ENCODE assay signal across 18 mouse cellular contexts in the genomic region with DNA sequence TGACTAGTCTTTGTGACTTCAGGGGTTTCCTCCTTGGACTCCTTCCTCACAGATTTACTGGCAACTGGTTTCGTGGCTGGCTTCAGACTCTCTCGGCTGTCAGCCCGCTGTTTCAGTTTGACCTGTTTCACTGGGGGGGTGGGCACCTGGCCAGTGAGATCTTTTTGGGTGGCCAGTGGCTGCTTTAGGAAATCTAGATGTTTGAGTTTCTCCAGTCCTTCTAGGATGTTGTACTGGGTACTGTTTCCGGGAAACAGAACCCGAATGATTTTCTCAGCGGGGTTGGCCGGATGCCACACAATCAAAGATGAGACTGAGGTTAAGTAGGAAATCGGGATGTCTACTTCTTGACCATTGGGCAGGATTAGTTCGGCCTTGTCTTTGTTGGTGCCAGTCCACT.
"Had no signal": no experiment of that assay in that cellular context is flagged by ENCODE, and none has a peak within 500 bp of the region (broad histone marks: within the 10 kb centered on the region; RNA-seq: fewer than 3 reads in every experiment).

No protein-coding gene starts in this region.

- DNase-seq: kidney, adult 9 months; kidney, postnatal 10 days; kidney, postnatal 4 days; lung, embryonic 14.5 days; lung, postnatal 14 days; right cerebral cortex, adult 18-20 months; spleen, adult 18-20 months; thymus, adult 18-20 months; thymus, postnatal 14 days had no signal

- H3K4me2 ChIP-seq: liver, embryonic 11.5 days; liver, embryonic 15.5 days; lung, embryonic 14.5 days; midbrain, embryonic 11.5 days; midbrain, embryonic 15.5 days; neural tube, embryonic 13.5 days had no signal

- H3K9ac ChIP-seq: liver, embryonic 15.5 days; lung, embryonic 14.5 days; midbrain, embryonic 15.5 days; neural tube, embryonic 13.5 days had no signal

- H3K9me3 ChIP-seq: limb, embryonic 10.5 days; liver, embryonic 15.5 days; midbrain, embryonic 15.5 days; neural tube, embryonic 13.5 days had no signal

- ATAC-seq: midbrain, embryonic 15.5 days had no signal

- H3K36me3 ChIP-seq: liver, embryonic 15.5 days had no signal

- H3K4me3 ChIP-seq: layer of hippocampus, adult 2 months; limb, embryonic 10.5 days; liver, embryonic 15.5 days; megakaryocyte, embryonic 14.5 days; midbrain, embryonic 15.5 days; neural tube, embryonic 13.5 days had no signal

- H3K27ac ChIP-seq: layer of hippocampus, adult 2 months; limb, embryonic 10.5 days; liver, embryonic 15.5 days; macrophage; midbrain, embryonic 15.5 days; neural tube, embryonic 13.5 days had no signal

- H3K27me3 ChIP-seq: liver, embryonic 15.5 days; midbrain, embryonic 15.5 days; neural tube, embryonic 13.5 days had no signal

- H3K4me1 ChIP-seq: limb, embryonic 10.5 days; liver, embryonic 15.5 days; megakaryocyte, embryonic 14.5 days; midbrain, embryonic 15.5 days; neural tube, embryonic 13.5 days had no signal
